ENCODE assay signal across 28 mouse cellular contexts in genomic region chr19:24519732-24520409, GRCm38 (mm10). TPM values are rescaled to one million over a fixed set of nuclear protein-coding genes. Genes with fewer than 3 reads are reported as not detected.
DNase-seq lines count a peak whose midpoint lies in the region; ATAC-seq and TF ChIP-seq lines count a peak whose summit lies in the region.
"Had no signal": no experiment of that assay in that cellular context is flagged by ENCODE, and none has a peak within 500 bp of the region (broad histone marks: within the 10 kb centered on the region; RNA-seq: fewer than 3 reads in every experiment).

No protein-coding gene starts in this region.

- H3K4me3 ChIP-seq in heart, embryonic 10.5 days, result no peak overlapping the region
- H3K4me3 ChIP-seq in intestine, embryonic 15.5 days (replicated peaks), result no peak overlapping the region
- H3K4me3 ChIP-seq in liver, embryonic 13.5 days (replicated peaks), result no peak overlapping the region
- H3K4me3 ChIP-seq in small intestine, adult 2 months (ENCODE audit: low read depth, low read length), result no peak overlapping the region
- no peak overlapping the region for H3K4me3 ChIP-seq in thymus, adult 2 months (ENCODE audit: control insufficient read depth, insufficient read depth, low read length)
- H3K4me3 ChIP-seq: erythroblast, embryonic 14.5 days; hindbrain, embryonic 10.5 days; limb, embryonic 10.5 days; limb, embryonic 15.5 days; lung, embryonic 15.5 days; midbrain, embryonic 10.5 days; myocyte; neural tube, embryonic 12.5 days; stomach, embryonic 15.5 days had no signal

- peak; percentile 69 for ATAC-seq in intestine, embryonic 15.5 days
- ATAC-seq in liver, embryonic 13.5 days (ENCODE audit: low read depth), result peak; percentile 10; the same call in 1 of the 2 replicates
- ATAC-seq: forebrain, postnatal 0 days; hindbrain, embryonic 16.5 days had no signal

- H3K9ac ChIP-seq in intestine, embryonic 15.5 days, result no peak overlapping the region
- H3K9ac ChIP-seq in liver, embryonic 13.5 days, result peak overlapping the region; percentile 10
- H3K9ac ChIP-seq: forebrain, postnatal 0 days; limb, embryonic 15.5 days; lung, embryonic 15.5 days; neural tube, embryonic 12.5 days; stomach, embryonic 15.5 days had no signal

- peaks cover 56% of the 10 kb centered on the region for H3K4me1 ChIP-seq in heart, embryonic 10.5 days
- peaks cover 9% of the 10 kb centered on the region for H3K4me1 ChIP-seq in intestine, embryonic 15.5 days (replicated peaks)
- peaks cover 87% of the 10 kb centered on the region for H3K4me1 ChIP-seq in liver, embryonic 13.5 days (replicated peaks)
- peaks cover 44% of the 10 kb centered on the region; the same call in 1 of the 2 replicates for H3K4me1 ChIP-seq in small intestine, adult 2 months (ENCODE audit: control insufficient read depth, insufficient read depth, insufficient read length, low read length)
- H3K4me1 ChIP-seq in thymus, adult 2 months (replicated peaks; ENCODE audit: control insufficient read depth, insufficient read depth, low read length), result no peaks in the 10 kb centered on the region; the same call in 1 of the 2 replicates
- H3K4me1 ChIP-seq: limb, embryonic 15.5 days; neural tube, embryonic 12.5 days; stomach, embryonic 15.5 days had no signal

- H3K27me3 ChIP-seq in heart, embryonic 10.5 days (ENCODE audit: insufficient read depth, poor library complexity, severe bottlenecking), result no peaks in the 10 kb centered on the region
- no peaks in the 10 kb centered on the region for H3K27me3 ChIP-seq in intestine, embryonic 15.5 days (replicated peaks)
- no peaks in the 10 kb centered on the region for H3K27me3 ChIP-seq in liver, embryonic 13.5 days
- H3K27me3 ChIP-seq in small intestine, adult 2 months (ENCODE audit: control insufficient read depth, insufficient read depth, low read length), result no peaks in the 10 kb centered on the region
- H3K27me3 ChIP-seq in thymus, adult 2 months (ENCODE audit: control insufficient read depth, insufficient read depth, low read length), result no peaks in the 10 kb centered on the region
- H3K27me3 ChIP-seq: limb, embryonic 15.5 days; lung, embryonic 15.5 days; neural tube, embryonic 12.5 days; stomach, embryonic 15.5 days had no signal

- DNase-seq in heart, embryonic 10.5 days (ENCODE audit: low spot score), result peak; percentile 50
- DNase-seq in heart, postnatal 14 days, result no peak
- DNase-seq in liver, embryonic 13.5 days, result no peak
- DNase-seq in thymus, adult 2 months, result no peak
- no peak for DNase-seq in adrenal gland, adult 2 months
- DNase-seq: adrenal gland, postnatal 25 days; cerebellum, adult 18-20 months; cerebellum, postnatal 14 days; forebrain, postnatal 0 days; gastrocnemius, postnatal 10 days; kidney, adult 9 months; kidney, postnatal 14 days; layer of hippocampus, adult 9-11 months; right cerebral cortex, adult 18-20 months; thymus, postnatal 14 days had no signal

- no peak for TF ChIP-seq CTCF in small intestine, adult 2 months (IDR thresholded peaks at IDR 0.05; ENCODE audit: extremely low read depth, insufficient read length, insufficient replicate concordance, low read depth, low read length)
- TF ChIP-seq CTCF in thymus, adult 2 months (IDR thresholded peaks at IDR 0.05; ENCODE audit: borderline replicate concordance, control insufficient read depth, extremely low read depth, insufficient read depth, low read length, poor library complexity), result no peak

- TF ChIP-seq POLR2A in small intestine, adult 2 months (IDR thresholded peaks at IDR 0.05; ENCODE audit: low read depth, low read length), result no peak
- no peak for TF ChIP-seq POLR2A in thymus, adult 2 months (IDR thresholded peaks at IDR 0.05; ENCODE audit: control insufficient read depth, extremely low read depth, insufficient read depth, low read length, poor library complexity)

- intact Hi-C loops in heart, postnatal 14 days (cut with DNase I), result no loop called here

- H3K4me2 ChIP-seq in intestine, embryonic 15.5 days (replicated peaks), result peak overlapping the region; percentile 22
- H3K4me2 ChIP-seq in liver, embryonic 13.5 days, result no peak overlapping the region; the same call in 1 of the 2 replicates
- H3K4me2 ChIP-seq: heart, embryonic 11.5 days; limb, embryonic 15.5 days; lung, embryonic 15.5 days; neural tube, embryonic 12.5 days; stomach, embryonic 15.5 days had no signal

- WGBS in heart, embryonic 10.5 days, result 68% methylated on average over 6 of the region's 6 CpGs
- WGBS in intestine, embryonic 15.5 days, result 59% methylated on average over 6 of the region's 6 CpGs
- 37% methylated on average over 6 of the region's 6 CpGs for WGBS in liver, embryonic 13.5 days (ENCODE audit: insufficient replicate concordance)
- 29% methylated on average over 6 of the region's 6 CpGs for WGBS in small intestine, adult 2 months
- WGBS in thymus, adult 2 months, result 95% methylated on average over 6 of the region's 6 CpGs

- H3K36me3 ChIP-seq in heart, embryonic 10.5 days, result no peaks in the 10 kb centered on the region
- no peaks in the 10 kb centered on the region for H3K36me3 ChIP-seq in intestine, embryonic 15.5 days
- no peaks in the 10 kb centered on the region for H3K36me3 ChIP-seq in liver, embryonic 13.5 days
- H3K36me3 ChIP-seq in small intestine, adult 2 months (ENCODE audit: control insufficient read depth, insufficient read depth, low read length), result no peaks in the 10 kb centered on the region
- H3K36me3 ChIP-seq in thymus, adult 2 months (ENCODE audit: control insufficient read depth, insufficient read depth, low read length), result no peaks in the 10 kb centered on the region
- H3K36me3 ChIP-seq: hindbrain, embryonic 10.5 days; limb, embryonic 10.5 days; limb, embryonic 15.5 days; lung, embryonic 15.5 days; midbrain, embryonic 10.5 days; neural tube, embryonic 12.5 days; stomach, embryonic 15.5 days had no signal

- H3K27ac ChIP-seq in heart, embryonic 10.5 days, result no peak overlapping the region; the same call in 1 of the 2 replicates
- peak overlapping the region; percentile 59 for H3K27ac ChIP-seq in intestine, embryonic 15.5 days
- H3K27ac ChIP-seq in liver, embryonic 13.5 days, result peak overlapping the region; percentile 67
- peak overlapping the region; percentile 83 for H3K27ac ChIP-seq in small intestine, adult 2 months (ENCODE audit: insufficient read depth, low read depth, low read length)
- H3K27ac ChIP-seq in thymus, adult 2 months (ENCODE audit: control insufficient read depth, insufficient read depth, low read length), result no peak overlapping the region
- H3K27ac ChIP-seq: hindbrain, embryonic 10.5 days; limb, embryonic 10.5 days; limb, embryonic 15.5 days; lung, embryonic 15.5 days; midbrain, embryonic 10.5 days; neural tube, embryonic 12.5 days; stomach, embryonic 15.5 days had no signal

- no peaks in the 10 kb centered on the region for H3K9me3 ChIP-seq in heart, embryonic 10.5 days
- no peaks in the 10 kb centered on the region for H3K9me3 ChIP-seq in intestine, embryonic 15.5 days
- no peaks in the 10 kb centered on the region for H3K9me3 ChIP-seq in liver, embryonic 13.5 days (replicated peaks)
- H3K9me3 ChIP-seq: hindbrain, embryonic 10.5 days; limb, embryonic 10.5 days; limb, embryonic 15.5 days; lung, embryonic 15.5 days; midbrain, embryonic 10.5 days; neural tube, embryonic 12.5 days; stomach, embryonic 15.5 days had no signal

RNA-seq across cellular contexts. Expression of gene Pip5k1b, which starts 35.8 kb away (rescaled TPM):
- polyA plus RNA-seq in heart, embryonic 10.5 days (2016; fragmentation: Nextera tagmentation; extraction: Ambion mirVana), result 6.3 and 7.7 TPM in 2 replicates
- 10 to 100 TPM; 23.4 to 24.9 TPM for total RNA-seq in heart, postnatal 14 days (2021)
- 17.2 and 18.2 TPM in 2 replicates for polyA plus RNA-seq in intestine, embryonic 15.5 days (2015; fragmentation: Nextera tagmentation; extraction: Ambion mirVana)
- polyA plus RNA-seq in liver, embryonic 13.5 days (2015; fragmentation: Nextera tagmentation; extraction: Ambion mirVana), result 8.5 and 10.2 TPM in 2 replicates
- polyA plus RNA-seq in small intestine, adult 2 months (2012; rRNA removed), result 7.1 and 23.3 TPM in 2 replicates
- 5.0 TPM in 2 replicates for polyA plus RNA-seq in thymus, adult 2 months (2012; rRNA removed)
- 10 to 100 TPM; 14.2 to 18.7 TPM for total RNA-seq in adrenal gland, adult 2 months (2021)
- polyA plus RNA-seq in adrenal gland, adult 2 months (2012; rRNA removed), result 3.6 and 4.3 TPM in 2 replicates

RNA-seq across cellular contexts. Expression of gene Fam122a, which starts 42.7 kb away (rescaled TPM):
- polyA plus RNA-seq in heart, embryonic 10.5 days (2016; fragmentation: Nextera tagmentation; extraction: Ambion mirVana), result 44.5 and 50.9 TPM in 2 replicates
- 10 to 100 TPM; 22.7 to 25.1 TPM for total RNA-seq in heart, postnatal 14 days (2021)
- polyA plus RNA-seq in intestine, embryonic 15.5 days (2015; fragmentation: Nextera tagmentation; extraction: Ambion mirVana), result 44.5 and 50.0 TPM in 2 replicates
- polyA plus RNA-seq in liver, embryonic 13.5 days (2015; fragmentation: Nextera tagmentation; extraction: Ambion mirVana), result 29.7 and 34.6 TPM in 2 replicates
- polyA plus RNA-seq in small intestine, adult 2 months (2012; rRNA removed), result 16.3 and 22.6 TPM in 2 replicates
- polyA plus RNA-seq in thymus, adult 2 months (2012; rRNA removed), result 34.3 and 44.7 TPM in 2 replicates
- 10 to 100 TPM; 29.6 to 32.0 TPM for total RNA-seq in adrenal gland, adult 2 months (2021)
- 61.8 and 67.9 TPM in 2 replicates for polyA plus RNA-seq in adrenal gland, adult 2 months (2012; rRNA removed)

Comparison
In these comparisons a context has a peak if more than half of its experiments do, and no peak if none do; other contexts are left out.
1. H3K27ac ChIP-seq: peak in intestine, embryonic 15.5 days (single experiment), liver, embryonic 13.5 days (single experiment) and small intestine, adult 2 months (single experiment); none in heart, embryonic 10.5 days (single experiment) and thymus, adult 2 months (single experiment).